Mouse (Mus musculus): Measurements from ENCODE around the gene Vsnl1. TPM values are rescaled to one million over a fixed set of nuclear protein-coding genes. Genes with fewer than 3 reads are reported as not detected.

The Vsnl1 gene
- polyA plus RNA-seq, 1 experiment, result 0.36 TPM

GRCm38 (mm10) chr12:11324480-11324879, 111.9 kb downstream of the Vsnl1 start:
- no peaks in the 10 kb centered on the region for H3K27me3 ChIP-seq (ENCODE audit: control insufficient read depth, insufficient read depth, low read length, poor library complexity, severe bottlenecking)
- no peak overlapping the region for H3K4me3 ChIP-seq (ENCODE audit: low read depth, low read length)
- no peak overlapping the region for H3K9ac ChIP-seq (ENCODE audit: low read depth, poor library complexity, severe bottlenecking)
- H3K27ac ChIP-seq (ENCODE audit: insufficient read depth, low read length), result no peak overlapping the region
- TF ChIP-seq CTCF (IDR thresholded peaks at IDR 0.05; ENCODE audit: low read depth, low read length), result no peak
- TF ChIP-seq EP300 (IDR thresholded peaks at IDR 0.05; ENCODE audit: insufficient read depth, low read depth, low read length), result no peak
- no peak for TF ChIP-seq POLR2A (IDR thresholded peaks at IDR 0.05; ENCODE audit: insufficient read depth, low read length)
- H3K4me1 ChIP-seq (ENCODE audit: control insufficient read depth, insufficient read depth, low read length), result no peaks in the 10 kb centered on the region
- H3K36me3 ChIP-seq (ENCODE audit: control insufficient read depth, insufficient read depth, low read length, poor library complexity, severe bottlenecking), result no peaks in the 10 kb centered on the region
- H3K9me3 ChIP-seq (replicated peaks; ENCODE audit: control insufficient read depth, insufficient read depth, low read length, poor library complexity, severe bottlenecking), result no peaks in the 10 kb centered on the region

GRCm38 (mm10) chr12:11317671-11318070, 118.7 kb downstream of the Vsnl1 start:
- H3K4me1 ChIP-seq (ENCODE audit: control insufficient read depth, insufficient read depth, low read length), result no peaks in the 10 kb centered on the region
- no peak overlapping the region for H3K4me3 ChIP-seq (ENCODE audit: low read depth, low read length)
- H3K9me3 ChIP-seq (replicated peaks; ENCODE audit: control insufficient read depth, insufficient read depth, low read length, poor library complexity, severe bottlenecking), result no peaks in the 10 kb centered on the region
- no peak for TF ChIP-seq POLR2A (IDR thresholded peaks at IDR 0.05; ENCODE audit: insufficient read depth, low read length)
- no peak for TF ChIP-seq EP300 (IDR thresholded peaks at IDR 0.05; ENCODE audit: insufficient read depth, low read depth, low read length)
- TF ChIP-seq CTCF (IDR thresholded peaks at IDR 0.05; ENCODE audit: low read depth, low read length), result no peak
- no peaks in the 10 kb centered on the region for H3K27me3 ChIP-seq (ENCODE audit: control insufficient read depth, insufficient read depth, low read length, poor library complexity, severe bottlenecking)
- H3K36me3 ChIP-seq (ENCODE audit: control insufficient read depth, insufficient read depth, low read length, poor library complexity, severe bottlenecking), result peaks cover 9% of the 10 kb centered on the region
- H3K9ac ChIP-seq (ENCODE audit: low read depth, poor library complexity, severe bottlenecking), result no peak overlapping the region
- no peak overlapping the region for H3K27ac ChIP-seq (ENCODE audit: insufficient read depth, low read length)

GRCm38 (mm10) chr12:11313840-11314239, 122.6 kb downstream of the Vsnl1 start:
- Histone ChIP-seq H3K4me3 (ENCODE audit: low read depth, low read length) (no peak overlapping the region), H3K36me3 (ENCODE audit: control insufficient read depth, insufficient read depth, low read length, poor library complexity, severe bottlenecking) (peaks cover 9% of the 10 kb centered on the region), H3K4me1 (ENCODE audit: control insufficient read depth, insufficient read depth, low read length) (no peaks in the 10 kb centered on the region), H3K9me3 (replicated peaks; ENCODE audit: control insufficient read depth, insufficient read depth, low read length, poor library complexity, severe bottlenecking) (no peaks in the 10 kb centered on the region), H3K27me3 (ENCODE audit: control insufficient read depth, insufficient read depth, low read length, poor library complexity, severe bottlenecking) (no peaks in the 10 kb centered on the region), H3K27ac (ENCODE audit: insufficient read depth, low read length) (no peak overlapping the region), H3K9ac (ENCODE audit: low read depth, poor library complexity, severe bottlenecking) (no peak overlapping the region)
- TF ChIP-seq CTCF (IDR thresholded peaks at IDR 0.05; ENCODE audit: low read depth, low read length) (no peak), POLR2A (IDR thresholded peaks at IDR 0.05; ENCODE audit: insufficient read depth, low read length) (no peak), EP300 (IDR thresholded peaks at IDR 0.05; ENCODE audit: insufficient read depth, low read depth, low read length) (no peak)

- Histone ChIP-seq H3K27ac (ENCODE audit: insufficient read depth, low read length) (no peak overlapping the region), H3K4me1 (ENCODE audit: control insufficient read depth, insufficient read depth, low read length) (no peaks in the 10 kb centered on the region), H3K9ac (ENCODE audit: low read depth, poor library complexity, severe bottlenecking) (no peak overlapping the region), H3K27me3 (ENCODE audit: control insufficient read depth, insufficient read depth, low read length, poor library complexity, severe bottlenecking) (no peaks in the 10 kb centered on the region), H3K36me3 (ENCODE audit: control insufficient read depth, insufficient read depth, low read length, poor library complexity, severe bottlenecking) (peaks cover 17% of the 10 kb centered on the region), H3K4me3 (ENCODE audit: low read depth, low read length) (no peak overlapping the region), H3K9me3 (replicated peaks; ENCODE audit: control insufficient read depth, insufficient read depth, low read length, poor library complexity, severe bottlenecking) (no peaks in the 10 kb centered on the region)
- TF ChIP-seq POLR2A (IDR thresholded peaks at IDR 0.05; ENCODE audit: insufficient read depth, low read length) (no peak), EP300 (IDR thresholded peaks at IDR 0.05; ENCODE audit: insufficient read depth, low read depth, low read length) (no peak), CTCF (IDR thresholded peaks at IDR 0.05; ENCODE audit: low read depth, low read length) (no peak)
These were observed 125.3 kb downstream of the Vsnl1 start for GRCm38 (mm10) chr12:11311106-11311505.

- H3K36me3 ChIP-seq (ENCODE audit: control insufficient read depth, insufficient read depth, low read length, poor library complexity, severe bottlenecking), result peaks cover 19% of the 10 kb centered on the region
- H3K27ac ChIP-seq (ENCODE audit: insufficient read depth, low read length), result no peak overlapping the region
- H3K9me3 ChIP-seq (replicated peaks; ENCODE audit: control insufficient read depth, insufficient read depth, low read length, poor library complexity, severe bottlenecking), result no peaks in the 10 kb centered on the region
- no peak overlapping the region for H3K4me3 ChIP-seq (ENCODE audit: low read depth, low read length)
- no peak overlapping the region for H3K9ac ChIP-seq (ENCODE audit: low read depth, poor library complexity, severe bottlenecking)
- TF ChIP-seq CTCF (IDR thresholded peaks at IDR 0.05; ENCODE audit: low read depth, low read length) (no peak), EP300 (IDR thresholded peaks at IDR 0.05; ENCODE audit: insufficient read depth, low read depth, low read length) (no peak), POLR2A (IDR thresholded peaks at IDR 0.05; ENCODE audit: insufficient read depth, low read length) (no peak)
- H3K27me3 ChIP-seq (ENCODE audit: control insufficient read depth, insufficient read depth, low read length, poor library complexity, severe bottlenecking), result no peaks in the 10 kb centered on the region
- no peaks in the 10 kb centered on the region for H3K4me1 ChIP-seq (ENCODE audit: control insufficient read depth, insufficient read depth, low read length)
These were observed 129.4 kb downstream of the Vsnl1 start for GRCm38 (mm10) chr12:11306753-11307645.

GRCm38 (mm10) chr12:11300858-11301257, 135.6 kb downstream of the Vsnl1 start:
- H3K4me3 ChIP-seq (ENCODE audit: low read depth, low read length), result no peak overlapping the region
- H3K27ac ChIP-seq (ENCODE audit: insufficient read depth, low read length), result no peak overlapping the region
- TF ChIP-seq EP300 (IDR thresholded peaks at IDR 0.05; ENCODE audit: insufficient read depth, low read depth, low read length), result no peak
- TF ChIP-seq POLR2A (IDR thresholded peaks at IDR 0.05; ENCODE audit: insufficient read depth, low read length), result no peak
- TF ChIP-seq CTCF (IDR thresholded peaks at IDR 0.05; ENCODE audit: low read depth, low read length), result no peak
- H3K4me1 ChIP-seq (ENCODE audit: control insufficient read depth, insufficient read depth, low read length), result no peaks in the 10 kb centered on the region
- H3K27me3 ChIP-seq (ENCODE audit: control insufficient read depth, insufficient read depth, low read length, poor library complexity, severe bottlenecking), result no peaks in the 10 kb centered on the region
- no peaks in the 10 kb centered on the region for H3K9me3 ChIP-seq (replicated peaks; ENCODE audit: control insufficient read depth, insufficient read depth, low read length, poor library complexity, severe bottlenecking)
- H3K36me3 ChIP-seq (ENCODE audit: control insufficient read depth, insufficient read depth, low read length, poor library complexity, severe bottlenecking), result peaks cover 20% of the 10 kb centered on the region
- no peak overlapping the region for H3K9ac ChIP-seq (ENCODE audit: low read depth, poor library complexity, severe bottlenecking)

Data from ES-Bruce4 (cell line).